Comparison of ENCODE assay signal across 25 mouse cellular contexts in the genomic region with DNA sequence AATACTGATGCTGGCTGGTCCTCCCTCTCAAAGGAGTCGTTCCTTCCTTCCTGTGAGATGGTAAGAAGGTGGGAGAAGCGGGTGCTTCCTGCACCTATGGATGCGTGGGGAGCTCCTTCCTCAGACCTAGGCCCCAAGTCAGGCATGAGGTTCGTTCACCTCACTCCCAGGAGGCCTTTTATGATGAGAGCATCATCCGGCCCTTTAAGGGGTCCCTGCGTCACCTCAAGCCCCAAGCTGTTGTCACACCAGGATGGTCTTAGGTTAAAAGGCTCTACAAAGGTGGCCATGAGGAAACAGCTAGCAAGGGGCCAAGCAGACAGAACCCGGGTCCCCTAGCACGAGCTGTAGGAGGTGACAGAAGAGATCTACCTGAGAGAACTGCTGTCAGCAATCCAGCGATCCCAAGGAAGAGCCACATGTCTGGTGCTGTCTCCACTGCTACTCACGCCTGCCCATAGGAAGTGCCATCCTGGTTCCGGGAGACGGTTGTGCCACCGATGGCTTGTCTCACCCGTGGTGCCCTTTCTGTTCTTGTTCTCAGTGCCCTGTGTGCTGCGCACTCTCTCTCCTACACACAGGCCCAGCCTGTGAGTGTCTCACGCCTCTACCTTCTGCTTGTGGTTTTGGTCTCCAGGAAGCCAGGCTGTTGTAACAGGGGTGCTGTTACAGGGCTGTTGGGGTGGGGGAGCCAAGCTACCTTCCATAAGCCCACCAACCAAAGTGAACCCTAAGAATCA. TPM values are rescaled to one million over a fixed set of nuclear protein-coding genes. Genes with fewer than 3 reads are reported as not detected.
DNase-seq lines count a peak whose midpoint lies in the region; ATAC-seq lines count a peak whose summit lies in the region.
"Had no signal": no experiment of that assay in that cellular context is flagged by ENCODE, and none has a peak within 500 bp of the region (broad histone marks: within the 10 kb centered on the region; RNA-seq: fewer than 3 reads in every experiment).

A gene (minus strand): TSS at position 623 of the 740 bp plus-strand sequence.

- ATAC-seq in activated CD4-positive, CD25-positive, alpha-beta regulatory T cell, adult 4 months: peak; percentile 70
- peak; percentile 33; the same call in 1 of the 2 replicates for ATAC-seq in megakaryocyte progenitor cell, adult 5-6 weeks (replicated peaks; ENCODE audit: poor library complexity)
- ATAC-seq: forebrain, embryonic 16.5 days had no signal

- DNase-seq in CD4-positive, CD25-positive, alpha-beta regulatory T cell, adult 2 months (ENCODE audit: low read depth, low spot score): peak; percentile 77
- peak; percentile 67 to 72 for DNase-seq in thymus, postnatal 10 days (ENCODE audit: low spot score in 2 of 2)
- no peak for DNase-seq in urinary bladder, adult 2 months (ENCODE audit: low spot score)
- no peak for DNase-seq in kidney, postnatal 10 days
- DNase-seq in gastrocnemius, adult 8-10 months (ENCODE audit: low spot score in 2 of 2): no peak
- DNase-seq: adrenal gland, adult 2 months; cerebellum, adult 11 months; heart, adult 11 months; kidney, adult 11 months; kidney, postnatal 25 days; lung, postnatal 10 days; retina, postnatal 1 day; right cerebral cortex, postnatal 4 days had no signal

RNA-seq across cellular contexts. Expression of the gene that starts here (rescaled TPM):
- polyA plus RNA-seq in activated CD4-positive, CD25-positive, alpha-beta regulatory T cell, adult 4 months (2017; shearing (Covaris generic)): 100 to 1,000 TPM; 365 to 512 TPM
- total RNA-seq in megakaryocyte progenitor cell, adult 5-6 weeks (2015): 0.46 and 0.69 TPM in 2 replicates
- total RNA-seq in megakaryocyte progenitor cell, adult 5-6 weeks (2017): 1.3 and 1.4 TPM in 2 replicates
- 0.39 and 0.50 TPM in 2 replicates for polyA plus RNA-seq in urinary bladder, adult 2 months (2012; rRNA removed)
- not detected for total RNA-seq in gastrocnemius, adult 8-10 months (2022)
- total RNA-seq: adrenal gland, adult 2 months; gastrocnemius, adult 18-20 months; layer of hippocampus, postnatal 10 days; MEL had no signal
- polyA plus RNA-seq: brain, embryonic 14.5 days; forebrain, embryonic 16.5 days; heart, embryonic 15.5 days; hindbrain, embryonic 13.5 days; limb, embryonic 13.5 days; liver, embryonic 14.5 days; neural tube, embryonic 15.5 days had no signal

Comparison
In these comparisons a context has a peak if more than half of its experiments do, and no peak if none do; other contexts are left out.
1. RNA of the gene that starts here (polyA plus RNA-seq): 365 to 512 TPM in activated CD4-positive, CD25-positive, alpha-beta regulatory T cell, adult 4 months; 0.39 to 0.50 TPM in urinary bladder, adult 2 months; every median in the first group is over 100 times any median in the second.
2. DNase-seq: peak in CD4-positive, CD25-positive, alpha-beta regulatory T cell, adult 2 months (single experiment) and thymus, postnatal 10 days (2 of 2); none in urinary bladder, adult 2 months (single experiment), kidney, postnatal 10 days (single experiment) and gastrocnemius, adult 8-10 months (0 of 2).